Mouse (Mus musculus): ENCODE measurements around the gene Myrf.

The Myrf gene

DNA sequence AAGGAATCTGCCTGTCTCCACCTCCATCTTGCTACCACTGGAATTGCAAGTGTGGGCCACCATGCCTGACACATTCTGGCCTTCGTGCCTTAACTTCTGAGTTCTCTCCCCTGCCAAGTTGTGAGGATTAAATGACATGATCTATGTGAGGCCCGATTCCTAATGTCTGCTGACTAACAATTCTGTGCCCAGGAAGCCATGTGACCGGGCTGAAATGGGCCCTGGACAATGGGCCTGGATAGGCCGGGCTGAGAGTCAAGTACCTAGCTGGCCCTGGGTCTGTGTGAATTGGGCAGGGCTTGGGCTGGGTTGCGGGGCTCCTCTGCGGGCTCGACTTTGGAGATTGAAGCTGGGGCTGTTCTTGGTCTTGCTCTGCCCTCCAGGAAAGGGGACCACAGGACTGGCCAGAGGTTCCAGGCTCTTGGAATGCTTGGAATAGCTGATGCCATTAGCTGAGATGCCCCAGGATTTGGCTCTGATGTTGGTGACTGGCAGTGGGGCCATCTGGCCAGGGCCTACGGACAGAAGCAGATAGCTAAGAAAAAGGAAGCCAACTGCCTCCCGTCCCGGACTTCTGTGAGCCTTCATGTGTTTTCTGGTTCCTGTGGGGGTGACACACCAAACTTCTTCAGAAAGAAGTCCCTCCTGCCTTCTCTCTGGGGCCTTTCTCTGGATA is 26.6 kb downstream of the Myrf start:
- no peak for ATAC-seq (ENCODE audit: insufficient number of reproducible peaks, low FRiP score, low TSS enrichment)

DNA sequence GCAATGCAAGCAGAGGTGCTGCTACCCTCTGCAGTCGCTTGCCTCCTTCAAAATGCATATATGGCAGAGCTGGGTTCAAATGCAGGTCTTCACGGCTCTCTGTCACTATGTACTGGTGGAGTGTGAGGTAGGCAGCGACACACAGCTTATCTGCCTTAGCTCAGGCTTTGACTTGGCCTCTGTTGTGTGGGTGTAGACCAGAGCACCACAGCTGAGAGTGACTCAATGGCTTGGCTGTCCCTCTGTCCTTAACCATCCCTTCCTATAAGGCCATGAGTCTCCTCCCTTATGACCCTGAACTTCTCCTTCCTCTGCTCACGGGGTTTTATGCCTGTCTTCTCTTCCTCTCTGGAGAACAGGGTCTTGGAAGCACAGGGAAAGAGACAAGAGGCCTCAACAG is 29.7 kb downstream of the Myrf start:
- ATAC-seq (ENCODE audit: insufficient number of reproducible peaks, low FRiP score, low TSS enrichment) = no peak

DNA sequence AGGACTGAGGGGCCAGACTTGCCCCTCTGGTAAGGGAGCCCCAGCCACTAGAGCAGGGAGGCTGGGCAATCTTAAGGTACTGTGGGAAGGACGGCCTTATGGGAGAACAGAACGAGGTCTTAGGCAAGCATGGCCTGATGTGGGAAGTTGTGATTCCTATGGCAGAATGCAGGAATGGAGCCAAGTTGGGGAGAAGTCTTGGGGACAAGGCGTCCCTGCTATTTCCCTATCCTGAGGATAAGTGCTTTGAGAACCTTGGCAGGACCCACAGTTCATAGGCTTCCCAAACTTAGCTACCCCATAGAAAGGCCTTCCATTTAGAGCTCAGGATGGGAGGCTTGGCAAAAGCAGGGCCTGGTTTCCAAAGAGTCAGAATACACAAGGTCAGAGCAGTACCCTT is 31.7 kb downstream of the Myrf start:
- no peak for ATAC-seq (ENCODE audit: insufficient number of reproducible peaks, low FRiP score, low TSS enrichment)

DNA sequence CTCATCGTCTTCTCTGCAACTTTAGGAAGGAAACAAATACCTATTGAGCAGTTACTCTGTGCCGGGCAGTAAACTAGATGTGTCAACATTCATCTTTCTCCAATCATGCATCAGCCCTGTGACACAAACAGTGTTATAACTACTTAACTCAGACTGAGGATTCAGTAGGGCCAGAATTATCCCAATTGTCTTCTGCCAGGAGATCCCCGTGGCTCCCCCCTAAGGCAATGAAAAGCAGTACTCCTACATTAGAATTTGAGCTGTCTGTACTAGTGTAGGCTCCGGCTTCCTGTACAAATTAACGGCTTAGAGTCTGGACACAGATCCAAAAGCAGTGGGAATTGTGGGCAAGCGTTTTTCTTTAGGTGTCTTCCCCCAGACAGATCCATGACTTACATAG is 35.5 kb downstream of the Myrf start:
- no peak for ATAC-seq (ENCODE audit: insufficient number of reproducible peaks, low FRiP score, low TSS enrichment)

DNA sequence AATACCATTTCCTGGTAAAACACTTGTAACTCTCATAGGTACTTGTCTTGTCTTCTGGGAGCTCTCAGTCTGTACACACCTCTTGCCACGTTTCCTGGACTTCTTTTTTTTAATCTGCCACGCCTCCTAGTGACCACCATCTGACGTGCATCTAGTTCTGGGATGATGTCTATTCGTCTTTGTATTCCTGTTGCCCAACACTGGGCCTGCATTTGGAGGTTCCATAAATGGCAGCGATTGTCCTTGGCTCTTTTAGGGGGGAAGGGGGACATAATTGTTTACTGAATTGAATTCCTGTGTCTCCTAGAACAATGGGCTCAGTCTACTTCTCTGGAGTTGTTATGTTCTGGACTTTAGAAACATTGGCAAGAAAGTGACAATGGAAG is 35.9 kb downstream of the Myrf start:
- no peak for ATAC-seq (ENCODE audit: insufficient number of reproducible peaks, low FRiP score, low TSS enrichment)

DNA sequence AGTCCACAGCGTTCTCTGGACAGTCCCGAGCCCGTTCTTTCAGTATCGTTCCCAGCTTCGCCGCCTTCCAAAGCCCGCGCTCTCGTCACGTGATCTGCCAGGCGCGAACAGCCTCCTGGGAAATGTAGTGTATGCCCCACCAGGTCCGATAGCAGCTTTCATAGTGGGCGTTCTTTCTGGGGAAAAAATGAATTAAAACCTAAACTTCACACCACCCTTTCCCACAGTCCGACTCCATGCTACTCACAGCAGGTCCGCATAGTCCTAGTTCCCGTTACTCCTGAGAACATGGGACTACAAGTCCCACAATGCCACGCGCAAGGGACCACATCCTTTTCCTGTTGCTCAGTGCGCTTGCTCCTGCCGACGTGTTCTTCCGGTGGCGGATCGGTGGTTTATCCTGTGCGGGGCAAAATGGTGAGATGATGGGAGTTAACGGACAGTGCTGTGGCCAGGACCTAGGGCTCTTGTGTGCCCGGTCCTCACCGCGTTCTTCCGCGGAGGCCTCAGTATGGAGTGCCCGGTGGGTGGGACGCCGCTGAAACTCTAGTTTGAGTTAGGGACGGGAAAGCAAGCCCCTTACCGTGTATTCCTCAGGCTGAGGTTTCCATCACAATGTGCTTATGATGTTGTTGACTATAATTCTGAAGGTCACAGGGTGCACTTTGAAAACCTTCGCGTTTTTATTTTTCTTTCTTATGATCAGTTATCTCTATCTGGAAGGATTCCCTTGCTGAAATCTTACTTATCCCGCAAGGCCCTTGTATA is 36.5 kb downstream of the Myrf start, which contains the start of the genes Tmem258 and Fen1:
TSS of gene Tmem258 (plus strand) at position 167 of the 768 bp plus-strand sequence.
TSS of gene Fen1 (minus strand) at position 322 of the 768 bp plus-strand sequence.
- peak; percentile 90 for ATAC-seq (ENCODE audit: insufficient number of reproducible peaks, low FRiP score, low TSS enrichment)

DNA sequence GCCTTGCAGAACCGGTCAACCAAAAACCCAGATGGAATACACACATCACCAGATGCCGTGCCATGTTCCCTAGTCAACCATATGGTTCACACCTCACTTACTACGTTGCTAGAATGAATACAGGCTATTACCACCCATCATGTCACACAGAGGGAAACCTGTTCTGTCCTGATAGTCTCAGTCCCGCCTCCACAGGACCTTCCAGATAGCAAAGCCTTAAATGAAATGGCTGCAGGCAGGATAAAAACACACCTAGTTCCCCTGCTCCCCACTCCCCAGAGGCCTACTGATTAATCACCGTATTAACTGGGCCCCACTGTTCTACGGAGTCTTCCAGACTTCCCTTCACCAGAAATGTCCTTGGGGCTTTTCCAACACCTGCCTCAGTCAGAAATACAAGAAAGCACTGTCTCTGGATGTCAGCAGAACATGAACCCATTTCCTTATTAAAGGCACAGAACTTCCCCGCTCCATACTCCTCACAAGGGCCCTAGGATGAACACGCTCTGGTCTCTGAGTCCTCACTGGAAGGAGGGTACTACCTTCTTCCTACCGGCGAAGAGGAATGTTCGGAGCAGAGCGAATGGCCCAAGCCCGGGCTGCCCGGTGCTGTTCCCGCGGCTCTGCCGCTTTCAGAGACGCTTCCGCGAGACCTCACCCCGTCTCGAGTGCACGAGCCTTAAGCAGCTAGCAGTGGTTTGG is 37.3 kb downstream of the Myrf start:
- ATAC-seq (ENCODE audit: insufficient number of reproducible peaks, low FRiP score, low TSS enrichment) = no peak

DNA sequence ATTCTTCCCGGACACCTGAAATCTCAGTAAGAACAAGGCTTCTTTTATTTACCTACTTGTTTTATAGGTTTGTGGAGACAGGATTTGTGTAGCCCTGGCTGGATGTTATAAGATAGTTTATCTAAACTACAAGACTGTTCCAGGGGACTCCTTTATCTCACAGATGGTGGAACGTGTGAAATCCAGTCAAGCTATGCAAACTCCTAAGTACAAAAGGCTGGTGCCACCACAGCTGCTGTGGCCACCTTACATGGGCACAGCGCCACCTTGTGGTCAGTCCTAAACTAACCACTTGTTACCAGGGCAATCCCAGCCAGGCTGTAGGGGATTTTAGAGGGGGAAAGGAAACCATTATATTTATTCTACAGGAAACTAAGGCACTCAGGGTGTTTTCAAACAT is 41.8 kb downstream of the Myrf start:
- no peak for ATAC-seq (ENCODE audit: insufficient number of reproducible peaks, low FRiP score, low TSS enrichment)

DNA sequence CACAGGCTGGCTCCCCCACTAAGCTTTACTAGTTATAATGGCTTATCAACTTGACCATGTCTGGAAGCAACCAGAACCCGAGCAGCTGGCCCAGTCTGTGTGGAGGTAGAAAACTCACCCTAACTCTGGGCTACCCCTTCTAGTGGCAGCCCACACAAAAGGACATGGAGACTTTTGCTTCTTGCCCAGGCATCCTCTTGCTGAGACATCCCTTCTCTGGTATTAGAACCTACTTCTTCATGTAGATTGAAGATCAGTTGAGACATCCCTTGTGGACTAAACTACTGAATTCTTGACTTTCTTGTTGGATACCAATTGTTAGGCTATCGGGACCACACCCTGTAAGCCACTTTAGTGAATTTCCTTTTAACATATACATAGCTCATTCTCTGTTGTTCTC is 42.3 kb downstream of the Myrf start:
- no peak for ATAC-seq (ENCODE audit: insufficient number of reproducible peaks, low FRiP score, low TSS enrichment)

DNA sequence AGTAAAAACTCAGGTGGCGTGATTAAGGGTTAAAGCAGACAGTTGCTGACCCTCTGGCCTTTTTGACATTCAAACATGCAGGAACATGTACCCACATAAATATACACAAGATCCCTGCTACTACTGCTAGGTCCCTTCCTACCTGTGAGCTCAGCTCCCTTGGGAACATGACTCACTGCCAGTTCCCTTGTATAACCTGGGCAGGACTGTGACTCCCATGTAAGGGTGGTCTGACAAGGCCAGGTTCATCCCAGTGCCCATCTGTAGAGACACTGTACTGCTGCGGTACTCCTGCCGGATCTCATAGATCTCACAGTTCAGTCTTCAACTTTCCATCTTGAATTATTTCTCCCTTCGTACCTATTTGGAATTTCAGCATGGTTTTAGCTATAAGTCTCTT is 43.4 kb downstream of the Myrf start:
- no peak for ATAC-seq (ENCODE audit: insufficient number of reproducible peaks, low FRiP score, low TSS enrichment)

DNA sequence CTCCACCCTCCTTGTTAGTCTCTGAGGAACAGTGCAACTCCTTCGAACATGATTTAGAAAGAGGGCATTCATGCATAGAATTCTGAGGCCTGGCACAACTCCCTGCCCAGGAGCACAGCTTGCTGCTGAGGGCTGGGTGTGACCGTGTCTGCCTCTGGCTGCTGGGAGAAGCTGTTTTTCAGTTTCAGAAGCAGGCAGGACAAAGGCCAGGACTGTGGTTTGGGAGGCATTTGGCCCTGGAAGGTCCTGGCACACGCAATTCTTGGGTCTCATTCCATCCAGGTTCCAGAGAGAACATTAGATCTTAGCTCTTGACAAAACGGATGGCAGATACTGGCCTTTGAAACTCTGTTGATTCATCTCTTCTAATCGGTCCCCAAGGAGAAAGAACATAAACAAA is 45.3 kb downstream of the Myrf start:
- no peak for ATAC-seq (ENCODE audit: insufficient number of reproducible peaks, low FRiP score, low TSS enrichment)

DNA sequence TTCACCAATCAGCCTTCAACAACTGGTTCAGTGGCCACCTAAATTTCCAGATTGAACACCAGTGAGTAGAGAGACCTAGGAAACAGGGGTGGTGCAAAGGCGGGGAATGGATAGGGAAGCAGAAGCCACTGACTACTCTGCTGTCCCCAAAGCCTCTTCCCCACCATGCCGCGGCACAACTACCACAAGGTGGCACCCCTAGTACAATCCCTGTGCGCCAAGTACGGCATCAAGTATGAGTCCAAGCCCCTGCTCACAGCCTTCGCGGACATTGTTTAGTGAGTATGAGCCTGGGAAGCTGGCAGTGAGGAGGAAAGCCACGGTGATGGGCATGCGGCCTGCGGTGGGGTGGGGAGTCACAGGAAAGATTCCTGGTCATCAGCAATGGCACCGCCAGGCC is 46.2 kb downstream of the Myrf start:
- ATAC-seq (ENCODE audit: insufficient number of reproducible peaks, low FRiP score, low TSS enrichment) = no peak

DNA sequence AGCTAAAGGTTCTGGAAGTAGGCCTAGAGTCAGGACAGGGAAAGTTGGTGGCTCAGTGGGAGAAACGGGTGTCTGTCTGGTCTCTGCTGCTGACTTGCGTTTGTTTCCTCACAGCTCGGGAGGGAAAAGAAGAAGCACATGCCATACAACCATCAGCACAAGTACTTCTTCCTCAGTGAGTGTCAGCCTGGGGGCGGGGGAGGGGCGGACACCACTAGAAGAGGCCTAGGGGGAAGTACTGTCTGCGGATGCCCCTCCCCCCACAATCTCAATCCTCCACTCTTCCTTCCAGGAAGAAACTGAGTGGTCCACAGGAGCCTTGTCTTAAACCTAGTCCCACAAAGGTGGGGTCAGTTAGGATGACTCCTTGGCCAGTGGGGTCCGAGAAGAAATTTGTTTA is 49.2 kb downstream of the Myrf start:
- no peak for ATAC-seq (ENCODE audit: insufficient number of reproducible peaks, low FRiP score, low TSS enrichment)

DNA sequence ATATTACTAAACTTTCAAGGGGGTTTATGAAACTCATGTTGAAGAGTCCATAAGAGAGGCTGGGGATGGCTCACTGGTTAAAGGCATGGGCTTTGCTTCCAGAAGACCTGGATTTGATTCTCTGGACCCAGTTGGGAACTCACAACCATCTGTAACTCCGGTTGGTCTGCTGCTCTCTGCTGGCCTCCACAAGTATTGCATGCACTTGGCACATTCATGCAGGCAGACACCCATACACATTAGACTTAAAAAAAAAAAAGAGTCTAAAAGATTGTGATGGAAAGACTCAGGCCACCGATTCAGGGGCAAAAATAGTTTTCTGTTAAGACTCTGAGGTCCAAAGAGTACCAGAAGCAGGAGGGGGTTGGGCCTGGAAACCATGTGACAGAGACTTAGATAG is 49.8 kb downstream of the Myrf start:
- ATAC-seq (ENCODE audit: insufficient number of reproducible peaks, low FRiP score, low TSS enrichment) = no peak

DNA sequence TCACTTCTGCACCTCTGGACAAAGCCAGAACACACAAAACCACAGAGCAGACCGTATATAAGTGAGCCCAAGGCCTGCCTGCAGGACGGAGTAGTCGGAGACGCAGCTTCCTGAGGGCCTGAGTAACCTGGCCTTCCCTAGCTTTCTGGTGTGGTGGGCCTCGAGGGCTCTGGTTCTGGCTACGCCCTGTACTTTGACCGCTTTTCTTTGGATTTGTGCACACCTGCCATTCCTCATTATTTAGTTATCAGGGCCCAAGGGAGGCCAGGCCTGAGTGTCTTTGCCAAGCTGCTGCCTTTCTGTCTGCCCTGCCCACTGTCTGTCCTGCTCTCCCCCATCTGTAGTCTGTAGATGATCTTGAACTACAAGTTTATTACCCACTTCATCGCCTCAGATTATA is 50.6 kb downstream of the Myrf start:
- ATAC-seq (ENCODE audit: insufficient number of reproducible peaks, low FRiP score, low TSS enrichment) = no peak

DNA sequence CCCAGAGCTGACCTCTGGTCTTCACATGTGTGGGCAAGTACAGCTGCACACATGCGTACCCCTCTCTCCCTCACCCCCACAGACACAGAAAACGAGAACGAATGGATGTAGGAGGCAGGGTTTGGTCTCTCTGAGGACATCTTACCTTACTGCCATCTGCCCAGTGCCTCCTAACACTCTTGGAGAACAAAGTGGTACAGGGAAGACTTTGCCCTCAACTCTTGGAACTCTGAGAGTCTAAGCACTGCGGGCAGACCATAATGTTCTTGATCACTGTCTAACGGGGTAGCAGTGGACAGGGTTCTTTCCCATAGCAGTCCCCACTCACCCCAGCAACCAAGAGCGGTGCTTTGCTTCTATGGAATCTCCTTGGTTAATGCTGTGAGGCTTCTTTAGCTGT is 51.5 kb downstream of the Myrf start:
- no peak for ATAC-seq (ENCODE audit: insufficient number of reproducible peaks, low FRiP score, low TSS enrichment)

DNA sequence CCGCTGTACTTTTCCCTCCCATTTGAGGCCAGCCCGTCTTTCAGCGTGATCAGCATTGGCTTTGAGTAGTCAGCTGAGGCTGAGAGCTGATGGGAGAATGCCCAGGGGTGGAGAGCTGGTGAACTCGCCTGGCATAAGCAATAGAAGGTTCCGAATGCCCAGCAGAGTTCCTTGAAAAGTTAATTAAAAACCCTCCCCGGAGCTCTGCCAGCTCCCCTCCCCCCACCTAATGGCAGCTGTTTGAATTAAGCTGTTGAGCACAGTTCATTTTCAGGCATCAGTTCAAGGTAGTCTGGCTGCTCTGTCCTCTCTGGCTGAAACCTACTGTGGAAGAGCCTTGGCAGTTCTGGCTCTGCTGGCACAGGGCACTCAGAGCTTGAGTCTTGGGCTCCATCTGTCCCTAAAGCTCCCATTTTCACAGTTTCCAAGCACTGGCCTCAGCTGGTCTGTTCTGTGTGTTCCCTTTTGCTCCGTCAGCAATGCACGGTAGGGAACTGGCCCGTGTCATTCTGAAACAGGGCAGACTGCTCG is 52.2 kb downstream of the Myrf start:
- peak; percentile 86 for ATAC-seq (ENCODE audit: insufficient number of reproducible peaks, low FRiP score, low TSS enrichment)

DNA sequence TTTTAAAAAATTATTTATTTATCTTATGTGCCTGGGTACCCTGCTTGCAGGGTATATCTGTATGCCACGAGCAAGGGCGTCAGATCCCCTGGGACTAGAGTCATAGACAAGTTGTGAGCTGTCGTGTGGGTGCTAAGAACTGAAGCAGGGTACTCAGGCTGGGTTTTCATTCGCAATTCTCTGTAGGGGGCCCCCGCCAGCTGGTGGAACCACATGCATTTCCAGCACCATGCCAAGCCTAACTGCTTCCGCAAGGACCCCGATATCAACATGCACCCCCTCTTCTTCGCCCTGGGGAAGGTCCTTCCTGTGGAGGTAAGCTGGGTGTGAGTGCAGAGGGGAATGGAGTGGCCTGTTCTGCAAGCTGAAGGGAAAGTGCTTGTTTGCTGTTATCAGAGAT is 54.0 kb downstream of the Myrf start:
- no peak for ATAC-seq (ENCODE audit: insufficient number of reproducible peaks, low FRiP score, low TSS enrichment)

DNA sequence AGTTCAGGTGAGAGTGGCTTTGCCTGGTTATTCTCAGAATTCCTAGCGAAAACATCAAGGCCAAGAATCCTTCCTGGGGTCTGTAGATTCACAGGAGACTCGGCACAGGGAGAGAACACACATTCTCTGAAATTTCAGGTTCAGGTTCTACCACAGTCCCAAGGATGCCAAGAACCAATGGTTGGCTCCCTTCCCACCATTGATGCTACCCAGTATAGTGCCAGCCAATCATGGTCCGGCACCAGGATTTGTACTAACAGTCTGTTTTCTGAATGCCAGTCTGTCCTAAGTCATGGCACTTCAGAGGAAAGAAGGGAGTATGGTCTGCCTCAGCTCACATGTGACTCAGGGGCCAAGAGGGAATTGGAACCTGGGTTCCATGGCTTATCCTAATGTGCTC is 54.7 kb downstream of the Myrf start:
- no peak for ATAC-seq (ENCODE audit: insufficient number of reproducible peaks, low FRiP score, low TSS enrichment)

DNA sequence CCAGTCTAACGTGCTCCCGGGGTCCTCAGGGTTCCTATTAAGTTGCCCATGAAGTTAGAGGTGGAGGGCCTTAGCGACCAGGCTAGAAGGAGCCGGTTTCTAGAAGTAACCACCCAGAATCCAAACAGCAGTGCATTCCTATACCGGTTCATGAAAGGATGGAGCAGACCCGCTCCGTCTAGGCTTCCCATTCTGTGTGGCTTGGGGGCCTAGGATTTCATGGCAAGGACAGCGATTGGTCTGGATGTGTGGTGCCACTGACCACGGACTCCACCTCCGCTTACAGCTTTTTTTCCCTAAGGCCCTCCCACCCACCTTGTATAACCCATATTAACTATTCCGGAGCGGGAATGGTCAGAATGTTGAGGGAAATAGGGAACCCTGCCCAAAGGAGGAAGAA is 56.5 kb downstream of the Myrf start:
- no peak for ATAC-seq (ENCODE audit: insufficient number of reproducible peaks, low FRiP score, low TSS enrichment)

DNA sequence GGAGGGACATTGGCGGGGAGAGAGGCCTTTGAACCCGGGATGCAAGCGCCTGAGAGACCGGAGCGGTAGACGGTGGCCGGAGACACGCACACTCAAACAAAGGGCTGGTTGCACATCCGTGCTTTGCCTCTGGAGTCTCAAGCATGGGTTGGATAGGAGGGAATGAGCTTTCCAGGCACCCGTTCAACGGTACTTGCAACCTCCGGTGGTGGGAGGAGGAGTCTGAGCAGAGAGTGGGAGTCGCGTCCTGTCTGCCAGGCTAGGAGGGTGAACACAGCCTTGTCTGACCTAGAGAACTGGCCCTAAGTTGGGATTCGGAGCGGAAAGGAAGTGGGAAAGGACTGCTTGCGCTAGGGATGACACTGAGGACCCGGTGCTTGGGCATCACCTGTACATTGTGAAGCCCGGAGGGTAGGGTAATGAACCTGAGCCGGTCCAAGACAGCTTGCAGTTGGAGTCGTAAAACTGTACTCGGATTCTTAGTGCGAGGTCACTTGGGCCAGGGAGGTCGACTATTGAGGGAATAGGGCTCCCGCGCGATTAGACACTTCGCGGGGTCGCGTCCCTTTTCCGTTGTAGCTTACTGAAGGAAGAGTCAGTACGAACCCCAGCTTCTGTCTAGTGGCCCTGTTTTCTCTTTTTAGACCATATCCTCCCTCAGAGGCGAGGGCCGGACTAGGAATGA is 57.1 kb downstream of the Myrf start:
- peak; percentile 56 for ATAC-seq (ENCODE audit: insufficient number of reproducible peaks, low FRiP score, low TSS enrichment)
